Mouse (Mus musculus): ENCODE results near the gene Gid8. TPM values are rescaled to one million over a fixed set of nuclear protein-coding genes. Genes with fewer than 3 reads are reported as not detected.

Gid8 gene
- polyA plus RNA-seq, 1 experiment = 53.5 TPM

GRCm38 (mm10) chr2:180765713-180766112, 55.8 kb downstream of the Gid8 start:
- no peak for TF ChIP-seq POLR2A (IDR thresholded peaks at IDR 0.05; ENCODE audit: borderline replicate concordance, low read depth, low read length)
- TF ChIP-seq CTCF (IDR thresholded peaks at IDR 0.05; ENCODE audit: low read depth, low read length) = no peak
- Histone ChIP-seq H3K4me1 (ENCODE audit: control insufficient read depth, insufficient read depth, low read length) (no peaks in the 10 kb centered on the region), H3K4me3 (ENCODE audit: insufficient read depth, low read length) (no peak overlapping the region), H3K27ac (ENCODE audit: insufficient read depth, low read depth, low read length) (no peak overlapping the region)

Other genes starting within 250 kb of the Gid8 start
- gene Ntsr1, start 210.1 kb upstream of the Gid8 start, polyA plus RNA-seq (2012; ENCODE audit: insufficient read depth, insufficient read length, missing spikeins) = not detected in 2 replicates
- 13.8 and 15.0 TPM in 2 replicates for gene Mrgbp, start 128.8 kb upstream of the Gid8 start, polyA plus RNA-seq (2012; ENCODE audit: insufficient read depth, insufficient read length, missing spikeins)
- 75.4 and 76.8 TPM in 2 replicates for gene Ogfr, start 120.9 kb upstream of the Gid8 start, polyA plus RNA-seq (2012; ENCODE audit: insufficient read depth, insufficient read length, missing spikeins)
- 0.28 and 1.8 TPM in 2 replicates for gene Col9a3, start 112.3 kb upstream of the Gid8 start, polyA plus RNA-seq (2012; ENCODE audit: insufficient read depth, insufficient read length, missing spikeins)
- gene Tcfl5, start 67.4 kb upstream of the Gid8 start, polyA plus RNA-seq (2012; ENCODE audit: insufficient read depth, insufficient read length, missing spikeins) = not detected in 2 replicates
- 30.2 and 32.9 TPM in 2 replicates for gene Dido1, start 118 bp upstream of the Gid8 start, polyA plus RNA-seq (2012; ENCODE audit: insufficient read depth, insufficient read length, missing spikeins)
- gene Slc17a9, start 15.1 kb downstream of the Gid8 start, polyA plus RNA-seq (2012; ENCODE audit: insufficient read depth, insufficient read length, missing spikeins) = 6.4 and 6.7 TPM in 2 replicates
- not detected in 2 replicates for gene Bhlhe23, start 66.8 kb downstream of the Gid8 start, polyA plus RNA-seq (2012; ENCODE audit: insufficient read depth, insufficient read length, missing spikeins)
- gene Ythdf1, start 210.8 kb downstream of the Gid8 start, polyA plus RNA-seq (2012; ENCODE audit: insufficient read depth, insufficient read length, missing spikeins) = 32.4 and 34.0 TPM in 2 replicates
- gene Birc7, start 218.9 kb downstream of the Gid8 start, polyA plus RNA-seq (2012; ENCODE audit: insufficient read depth, insufficient read length, missing spikeins) = not detected in 2 replicates
- gene Nkain4, start 244.6 kb downstream of the Gid8 start, polyA plus RNA-seq (2012; ENCODE audit: insufficient read depth, insufficient read length, missing spikeins) = not detected in 2 replicates